Mouse (Mus musculus) lung, postnatal 0 days (tissue): ENCODE data around the gene Slc35e3.

Experiments used
- CTCF ChIP-seq: IDR thresholded peaks from 2 replicates; pipeline ENCODE4 v1.5.1; 2016; ENCODE audit warnings: antibody characterized with exemption, mild to moderate bottlenecking
- EP300 ChIP-seq: IDR thresholded peaks from 2 replicates; pipeline ENCODE4 v1.6.1; 2016; ENCODE audit warnings: antibody characterized with exemption, mild to moderate bottlenecking, control low read depth

- no peak for TF ChIP-seq CTCF
- no peak for TF ChIP-seq EP300
Measured at GRCm38 (mm10) chr10:117779581-117780305, 33.6 kb upstream of the Slc35e3 start.
